Mouse (Mus musculus) CH12.LX (cell line): ENCODE results near the gene Sar1b. TPM values are rescaled to one million over a fixed set of nuclear protein-coding genes. Genes with fewer than 3 reads are reported as not detected.
A peak's percentile ranks its signal among the peaks of the same experiment; 100 is the strongest.

Experiments used
- DNase-seq: peaks from one replicate; pipeline ENCODE4 v3.0.0-alpha.2; 2013; ENCODE audit errors: extremely low read depth
- H3K27ac ChIP-seq: 2 replicates; pipeline ENCODE4 v1.5.1; 2012; ENCODE audit warnings: low read depth, mild to moderate bottlenecking, control low read depth, moderate library complexity; ENCODE audit not compliant: insufficient read depth
- H3K27me3 ChIP-seq: replicated peaks from 2 replicates; pipeline ENCODE3; 2012; ENCODE audit warnings: inconsistent platforms
- H3K36me3 ChIP-seq, 2 experiments: replicated peaks in 1 of 2; 2 replicates each; pipeline versions ENCODE3 to v1.6.1; 2012; ENCODE audit warnings: inconsistent platforms in 1 of 2, low read length in 1 of 2, mild to moderate bottlenecking in 1 of 2, mixed read lengths in 1 of 2, moderate library complexity in 1 of 2; ENCODE audit not compliant: control insufficient read depth in 1 of 2, insufficient read depth in 1 of 2
- H3K4me1 ChIP-seq, 2 experiments: 2 replicates each; pipeline ENCODE4 v1.6.1; 2012; ENCODE audit warnings: inconsistent platforms in 1 of 2, moderate library complexity in 1 of 2; ENCODE audit not compliant: insufficient read depth in 2 of 2, control insufficient read depth in 1 of 2
- H3K4me2 ChIP-seq: 2 replicates; pipeline ENCODE4 v1.6.1; 2012; ENCODE audit warnings: low read depth, mild to moderate bottlenecking, control low read depth; ENCODE audit not compliant: poor library complexity, insufficient read depth, severe bottlenecking
- H3K4me3 ChIP-seq, 3 experiments: fragments of 150-350 bp in 1 of 3; sonication (generic) in 1 of 3; replicated peaks in 1 of 3; 2 replicates each; pipeline versions ENCODE3 to v1.5.1; 2011 to 2012; ENCODE audit warnings: low read depth in 2 of 3, low read length in 2 of 3, mild to moderate bottlenecking in 2 of 3, moderate library complexity in 2 of 3, control low read depth in 1 of 3, improper control_type of control experiment in 1 of 3, inconsistent platforms in 1 of 3, mixed read lengths in 1 of 3; ENCODE audit not compliant: poor library complexity in 1 of 3
- H3K79me2 ChIP-seq: replicated peaks from 2 replicates; pipeline ENCODE4 v1.6.1; 2012; ENCODE audit warnings: mild to moderate bottlenecking, moderate library complexity; ENCODE audit not compliant: control insufficient read depth, poor library complexity, insufficient read depth, severe bottlenecking; ENCODE audit errors: extremely low read depth
- H3K9ac ChIP-seq: 2 replicates; pipeline ENCODE4 v1.6.1; 2012; ENCODE audit warnings: low read depth, mild to moderate bottlenecking, control low read depth, moderate library complexity; ENCODE audit not compliant: insufficient read depth
- H3K9me3 ChIP-seq: replicated peaks from 2 replicates; pipeline ENCODE3; 2012; ENCODE audit warnings: low read length, inconsistent platforms, mixed read lengths
- CHD2 ChIP-seq: IDR thresholded peaks from 2 replicates; pipeline ENCODE4 v1.6.1; 2011; ENCODE audit warnings: low read length, improper control_type of control experiment
- CTCF ChIP-seq, 2 experiments: IDR thresholded peaks in 1 of 2; conservative IDR thresholded peaks in 1 of 2; 2 replicates each; pipeline ENCODE4 v1.5.1; 2011 to 2012; ENCODE audit warnings: low read depth in 2 of 2, low read length in 2 of 2, improper control_type of control experiment in 1 of 2, inconsistent platforms in 1 of 2, mild to moderate bottlenecking in 1 of 2, moderate library complexity in 1 of 2
- ELF1 ChIP-seq: IDR thresholded peaks from 2 replicates; pipeline ENCODE4 v1.6.1; 2014; ENCODE audit warnings: low read depth, mild to moderate bottlenecking, inconsistent platforms, low read length, improper control_type of control experiment
- GABPA ChIP-seq: IDR thresholded peaks from 2 replicates; pipeline ENCODE4 v1.6.1; 2012; ENCODE audit warnings: low read depth, low read length, improper control_type of control experiment, inconsistent platforms; ENCODE audit not compliant: insufficient replicate concordance
- IRF4 ChIP-seq: IDR thresholded peaks from 2 replicates; pipeline ENCODE4 v1.6.1; 2014; ENCODE audit warnings: low read depth, mild to moderate bottlenecking, inconsistent platforms, low read length, improper control_type of control experiment
- JUND ChIP-seq: conservative IDR thresholded peaks from 2 replicates; pipeline ENCODE4 v1.6.1; 2011; ENCODE audit warnings: low read depth, low read length, improper control_type of control experiment
- MAX ChIP-seq: IDR thresholded peaks from 2 replicates; pipeline ENCODE4 v1.6.1; 2011; ENCODE audit warnings: low read length, improper control_type of control experiment
- MAZ ChIP-seq: IDR thresholded peaks from 2 replicates; pipeline ENCODE4 v1.6.1; 2012; ENCODE audit warnings: low read depth, mild to moderate bottlenecking, inconsistent platforms, low read length, improper control_type of control experiment, moderate library complexity
- MXI1 ChIP-seq: IDR thresholded peaks from 2 replicates; pipeline ENCODE4 v1.6.1; 2011; ENCODE audit warnings: mild to moderate bottlenecking, low read depth, low read length, improper control_type of control experiment
- MYC ChIP-seq: IDR thresholded peaks from 2 replicates; pipeline ENCODE4 v1.6.1; 2011; ENCODE audit warnings: low read depth, mild to moderate bottlenecking, improper control_type of control experiment, low read length
- TBP ChIP-seq: conservative IDR thresholded peaks from 2 replicates; pipeline ENCODE4 v1.6.1; 2011; ENCODE audit warnings: low read depth, low read length, improper control_type of control experiment
- TCF12 ChIP-seq: IDR thresholded peaks from 2 replicates; pipeline ENCODE4 v1.6.1; 2014; ENCODE audit warnings: low read depth, mild to moderate bottlenecking, inconsistent platforms, low read length, improper control_type of control experiment
- USF2 ChIP-seq: conservative IDR thresholded peaks from 2 replicates; pipeline ENCODE4 v1.6.1; 2011; ENCODE audit warnings: low read depth, low read length, improper control_type of control experiment
- dilution Hi-C: fragments of 300-500 bp; cut with MboI; formaldehyde crosslinking; loops from 2 replicates; pipeline ENCODE4 v1.14.3; 2020; ENCODE audit warnings: low sequenced_read_pairs; ENCODE audit not compliant: extremely low pct_unique_long_range_greater_than_20kb, extremely low pct_ligation_motif_present
- in situ Hi-C: fragments of 300-500 bp; cut with MboI; formaldehyde crosslinking; loops from 3 replicates; pipeline ENCODE4 v1.14.3; 2019; ENCODE audit warnings: low sequenced_read_pairs, low pct_ligation_motif_present, low pct_unique_long_range_greater_than_20kb, mixed read lengths
- polyA plus RNA-seq: library from polyadenylated mRNA; unstranded; fragments of >175 nt; gene quantifications from 2 replicates; pipeline ENCODE4 v1.2.1, GENCODE M21; 2012; ENCODE audit warnings: low read depth; ENCODE audit not compliant: insufficient read length
- total RNA-seq, 2 experiments: library from RNA; depleted of rRNA; stranded (reverse); fragments of 300-350 nt in 1 of 2; fragments of >200 nt in 1 of 2; gene quantifications; 2 replicates each; pipeline ENCODE4 v1.2.3; 2012 to 2014

Gene Sar1b
- total and polyA plus RNA-seq, 3 experiments, result 79.3 to 258 (median 171) TPM

- TF ChIP-seq IRF4, result peak; percentile 81
- peak; percentile 45; the same call in 1 of the 2 replicates for TF ChIP-seq CHD2
- TF ChIP-seq ELF1, result no peak
These were observed 75.6 kb downstream of the Sar1b start (continued) for GRCm38 (mm10) chr11:51839106-51839505.

- peaks cover 52 to 82% of the 10 kb centered on the region in 2 experiments for H3K36me3 ChIP-seq
- H3K9me3 ChIP-seq, result peaks cover 11% of the 10 kb centered on the region
- dilution Hi-C loops (no loop called here), in situ Hi-C loops (no loop called here)
- no peak overlapping the region for H3K9ac ChIP-seq
- H3K79me2 ChIP-seq, result peaks cover 62% of the 10 kb centered on the region
- H3K27ac ChIP-seq, result peak overlapping the region; percentile 85
- peaks cover 69 to 98% of the 10 kb centered on the region in 2 experiments for H3K4me1 ChIP-seq
- H3K4me3 ChIP-seq, result no peak overlapping the region
- H3K27me3 ChIP-seq, result no peaks in the 10 kb centered on the region
- TF ChIP-seq TBP, result no peak
- no peak for TF ChIP-seq MAX
- TF ChIP-seq TCF12, result 0 out of 2 replicates have a peak, but pooled peaks have one; percentile 10
- no peak for TF ChIP-seq GABPA
- TF ChIP-seq CTCF (conservative IDR thresholded peaks at IDR 0.05 in 1 of 2, IDR thresholded peaks at IDR 0.05 in 1 of 2; ENCODE audit: low read depth in 2 of 2, low read length in 2 of 2), result no peak
- TF ChIP-seq USF2, result no peak
- no peak for DNase-seq
- no peak overlapping the region for H3K4me2 ChIP-seq
These were observed 76.5 kb downstream of the Sar1b start for GRCm38 (mm10) chr11:51839973-51840372.

GRCm38 (mm10) chr11:51840657-51841056 is 77.2 kb downstream of the Sar1b start:
- DNase-seq, result no peak
- H3K4me2 ChIP-seq, result no peak overlapping the region
- H3K27me3 ChIP-seq, result no peaks in the 10 kb centered on the region
- H3K27ac ChIP-seq, result peak overlapping the region; percentile 66
- dilution Hi-C loops, result no loop called here
- peaks cover 68 to 98% of the 10 kb centered on the region in 2 experiments for H3K4me1 ChIP-seq
- H3K4me3 ChIP-seq, result no peak overlapping the region
- H3K36me3 ChIP-seq, result peaks cover 50 to 80% of the 10 kb centered on the region in 2 experiments
- no peak overlapping the region for H3K9ac ChIP-seq
- in situ Hi-C loops, result no loop called here
- peaks cover 6% of the 10 kb centered on the region for H3K9me3 ChIP-seq
- peaks cover 59% of the 10 kb centered on the region for H3K79me2 ChIP-seq
- TF ChIP-seq GABPA (no peak), MYC (no peak), MAZ (no peak), MXI1 (no peak), JUND (no peak)
